Mouse (Mus musculus) stomach, postnatal 0 days (tissue): ENCODE measurements around the gene Olfr960.

Experiments
- CTCF ChIP-seq: IDR thresholded peaks from 2 replicates; pipeline ENCODE4 v1.5.1; 2016; ENCODE audit warnings: antibody characterized with exemption, low read depth, mild to moderate bottlenecking, moderate library complexity
- EP300 ChIP-seq: optimal IDR thresholded peaks from 2 replicates; pipeline ENCODE3; 2016; ENCODE audit warnings: antibody characterized with exemption

- TF ChIP-seq EP300 (no peak), CTCF (no peak)
Observed at GRCm38 (mm10) chr9:39647382-39647781, 26.2 kb downstream of the Olfr960 start.
